Mouse (Mus musculus): ENCODE data around the gene Dpm3. TPM values are rescaled to one million over a fixed set of nuclear protein-coding genes. Genes with fewer than 3 reads are reported as not detected.

The Dpm3 gene
- polyA plus RNA-seq, 1 experiment = 222 TPM

DNA sequence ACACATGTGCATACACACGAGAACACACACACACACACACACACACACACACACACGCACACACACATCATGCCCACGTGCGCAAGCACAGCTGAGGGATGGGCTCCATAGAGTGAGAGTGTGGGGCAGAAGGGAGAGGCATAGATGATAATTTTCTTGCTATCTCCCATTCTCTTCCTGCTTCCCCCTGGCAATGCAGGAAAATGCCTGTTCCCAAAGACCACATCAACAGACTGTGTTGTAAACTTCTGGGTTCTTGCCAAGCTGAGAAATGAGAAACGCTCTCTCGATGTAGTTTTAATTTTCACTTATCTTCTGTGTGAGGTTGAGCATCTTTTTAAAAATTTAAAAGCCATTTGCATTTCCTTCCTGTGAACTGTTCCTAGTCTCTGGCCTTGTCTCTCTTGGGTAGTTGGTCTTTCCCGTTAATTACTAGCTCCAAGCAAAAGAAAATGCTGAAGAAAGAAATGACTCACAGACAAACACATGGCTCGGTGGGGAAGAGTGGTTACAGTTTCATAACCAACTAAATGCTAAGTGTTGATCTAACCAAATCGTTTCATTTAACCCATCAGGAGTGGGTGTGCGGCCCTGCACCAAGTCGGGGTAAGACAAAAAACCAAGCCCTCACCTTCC, 37.7 kb downstream of the Dpm3 start:
- Histone ChIP-seq H3K4me3 (no peak overlapping the region), H3K79me2 (ENCODE audit: control insufficient read depth, insufficient read depth) (no peaks in the 10 kb centered on the region), H3K36me3 (ENCODE audit: control insufficient read depth, insufficient read depth) (no peaks in the 10 kb centered on the region), H3K27me3 (ENCODE audit: control insufficient read depth, insufficient read depth, insufficient read length) (no peaks in the 10 kb centered on the region), H3ac (ENCODE audit: control insufficient read depth, insufficient read length) (no peak overlapping the region), H3K4me2 (ENCODE audit: low read depth) (no peak overlapping the region)
- TF ChIP-seq MYOG (IDR thresholded peaks at IDR 0.05; ENCODE audit: control insufficient read depth in 1 of 3, insufficient read depth in 1 of 3, insufficient read length in 2 of 3, low read depth in 2 of 3) = no peak
- no peak for TF ChIP-seq REST (IDR thresholded peaks at IDR 0.05; ENCODE audit: insufficient read depth, insufficient read length)
- TF ChIP-seq TCF3 (IDR thresholded peaks at IDR 0.05; ENCODE audit: insufficient read length, low read depth) = no peak
- no peak for TF ChIP-seq SRF (IDR thresholded peaks at IDR 0.05; ENCODE audit: control insufficient read depth, insufficient read length, low read depth)
- TF ChIP-seq CEBPB (IDR thresholded peaks at IDR 0.05; ENCODE audit: insufficient read depth, poor library complexity, severe bottlenecking) = no peak
- no peak for TF ChIP-seq USF1 (IDR thresholded peaks at IDR 0.05; ENCODE audit: low read depth)
- TF ChIP-seq MYOD1 (IDR thresholded peaks at IDR 0.05; ENCODE audit: control insufficient read depth in 1 of 3, insufficient read length in 2 of 3, low read depth in 2 of 3) = no peak
- no peak for TF ChIP-seq POLR2AphosphoS2 (IDR thresholded peaks at IDR 0.05; ENCODE audit: insufficient read length, low read depth)
- TF ChIP-seq E2F4 (IDR thresholded peaks at IDR 0.05; ENCODE audit: insufficient read depth) = no peak
- no peak for TF ChIP-seq MAX (IDR thresholded peaks at IDR 0.05; ENCODE audit: low read depth)
- no peak for TF ChIP-seq TCF12 (IDR thresholded peaks at IDR 0.05; ENCODE audit: insufficient read depth, poor library complexity, severe bottlenecking)
- no peak for TF ChIP-seq POLR2A (IDR thresholded peaks at IDR 0.05; ENCODE audit: insufficient read length, low read depth)

- TF ChIP-seq MAX (IDR thresholded peaks at IDR 0.05; ENCODE audit: low read depth) (no peak), TCF3 (IDR thresholded peaks at IDR 0.05; ENCODE audit: insufficient read length, low read depth) (no peak), MYOD1 (IDR thresholded peaks at IDR 0.05; ENCODE audit: control insufficient read depth in 1 of 3, insufficient read length in 2 of 3, low read depth in 2 of 3) (no peak), USF1 (IDR thresholded peaks at IDR 0.05; ENCODE audit: low read depth) (no peak), TCF12 (IDR thresholded peaks at IDR 0.05; ENCODE audit: insufficient read depth, poor library complexity, severe bottlenecking) (no peak), CEBPB (IDR thresholded peaks at IDR 0.05; ENCODE audit: insufficient read depth, poor library complexity, severe bottlenecking) (no peak), REST (IDR thresholded peaks at IDR 0.05; ENCODE audit: insufficient read depth, insufficient read length) (no peak), POLR2A (IDR thresholded peaks at IDR 0.05; ENCODE audit: insufficient read length, low read depth) (no peak), SRF (IDR thresholded peaks at IDR 0.05; ENCODE audit: control insufficient read depth, insufficient read length, low read depth) (no peak), POLR2AphosphoS2 (IDR thresholded peaks at IDR 0.05; ENCODE audit: insufficient read length, low read depth) (no peak), MYOG (IDR thresholded peaks at IDR 0.05; ENCODE audit: control insufficient read depth in 1 of 3, insufficient read depth in 1 of 3, insufficient read length in 2 of 3, low read depth in 2 of 3) (no peak), E2F4 (IDR thresholded peaks at IDR 0.05; ENCODE audit: insufficient read depth) (no peak)
- Histone ChIP-seq H3K4me3 (no peak overlapping the region), H3K4me2 (ENCODE audit: low read depth) (no peak overlapping the region), H3ac (ENCODE audit: control insufficient read depth, insufficient read length) (no peak overlapping the region), H3K27me3 (ENCODE audit: control insufficient read depth, insufficient read depth, insufficient read length) (no peaks in the 10 kb centered on the region), H3K79me2 (ENCODE audit: control insufficient read depth, insufficient read depth) (no peaks in the 10 kb centered on the region), H3K36me3 (ENCODE audit: control insufficient read depth, insufficient read depth) (no peaks in the 10 kb centered on the region)
Measured at GRCm38 (mm10) chr3:89298908-89299307, 39.8 kb downstream of the Dpm3 start.

DNA sequence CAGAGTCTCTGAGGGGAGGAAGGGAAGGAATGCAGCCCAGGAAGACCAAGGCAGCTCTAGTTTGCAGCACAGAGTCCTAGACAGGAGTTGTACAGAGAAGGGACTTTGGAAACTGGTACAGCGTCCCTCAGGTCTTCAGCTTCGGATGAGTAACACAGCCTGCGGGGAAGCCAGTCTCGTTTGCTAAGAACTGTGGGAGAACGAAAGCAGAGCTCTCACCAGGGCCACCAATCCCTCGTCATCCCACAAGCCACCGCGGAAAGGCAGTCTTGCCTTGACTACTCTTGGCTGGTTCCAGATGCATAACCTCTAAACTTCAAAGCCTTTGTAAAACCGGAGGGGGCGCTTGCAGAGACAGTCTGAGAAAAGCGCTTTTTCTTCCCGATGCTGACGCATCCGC, 40.3 kb downstream of the Dpm3 start:
- Histone ChIP-seq H3K27me3 (ENCODE audit: control insufficient read depth, insufficient read depth, insufficient read length) (no peaks in the 10 kb centered on the region), H3K79me2 (ENCODE audit: control insufficient read depth, insufficient read depth) (no peaks in the 10 kb centered on the region), H3K4me3 (no peak overlapping the region), H3K4me2 (ENCODE audit: low read depth) (peak overlapping the region; percentile 78), H3ac (ENCODE audit: control insufficient read depth, insufficient read length) (no peak overlapping the region), H3K36me3 (ENCODE audit: control insufficient read depth, insufficient read depth) (no peaks in the 10 kb centered on the region)
- no peak for TF ChIP-seq CEBPB (IDR thresholded peaks at IDR 0.05; ENCODE audit: insufficient read depth, poor library complexity, severe bottlenecking)

- TF ChIP-seq USF1 (IDR thresholded peaks at IDR 0.05; ENCODE audit: low read depth) (no peak), REST (IDR thresholded peaks at IDR 0.05; ENCODE audit: insufficient read depth, insufficient read length) (no peak), SRF (IDR thresholded peaks at IDR 0.05; ENCODE audit: control insufficient read depth, insufficient read length, low read depth) (no peak), POLR2AphosphoS2 (IDR thresholded peaks at IDR 0.05; ENCODE audit: insufficient read length, low read depth) (no peak), TCF12 (IDR thresholded peaks at IDR 0.05; ENCODE audit: insufficient read depth, poor library complexity, severe bottlenecking) (no peak), E2F4 (IDR thresholded peaks at IDR 0.05; ENCODE audit: insufficient read depth) (no peak)
- H3K79me2 ChIP-seq (ENCODE audit: control insufficient read depth, insufficient read depth) = no peaks in the 10 kb centered on the region
- H3K36me3 ChIP-seq (ENCODE audit: control insufficient read depth, insufficient read depth) = no peaks in the 10 kb centered on the region
- H3K4me2 ChIP-seq (ENCODE audit: low read depth) = peak overlapping the region; percentile 78
- peaks cover 2% of the 10 kb centered on the region for H3K27me3 ChIP-seq (ENCODE audit: control insufficient read depth, insufficient read depth, insufficient read length)
- H3K4me3 ChIP-seq = no peak overlapping the region
- H3ac ChIP-seq (ENCODE audit: control insufficient read depth, insufficient read length) = no peak overlapping the region
Measured at GRCm38 (mm10) chr3:89300071-89300470, 40.9 kb downstream of the Dpm3 start.

DNA sequence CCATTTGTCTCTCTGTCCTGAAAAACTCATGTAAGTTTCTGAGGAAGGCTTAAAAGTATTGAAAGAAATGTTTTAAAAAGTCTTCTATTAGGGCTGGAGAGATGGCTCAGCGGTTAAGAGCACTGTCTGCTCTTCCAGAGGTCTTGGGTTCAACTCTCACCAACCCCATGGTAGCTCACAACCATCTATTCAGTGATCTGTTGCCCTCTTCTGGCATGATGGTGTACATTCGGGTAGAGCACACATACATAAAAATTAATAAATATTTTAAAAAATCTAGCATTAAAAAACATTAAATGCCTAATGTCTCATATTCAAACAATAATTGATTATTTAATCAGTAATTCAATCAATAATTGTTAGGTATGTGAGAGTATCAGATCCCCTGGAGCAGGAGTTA, 41.4 kb downstream of the Dpm3 start:
- H3K4me2 ChIP-seq (ENCODE audit: low read depth) = no peak overlapping the region
- H3K79me2 ChIP-seq (ENCODE audit: control insufficient read depth, insufficient read depth) = no peaks in the 10 kb centered on the region
- H3K36me3 ChIP-seq (ENCODE audit: control insufficient read depth, insufficient read depth) = no peaks in the 10 kb centered on the region
- TF ChIP-seq TCF12 (IDR thresholded peaks at IDR 0.05; ENCODE audit: insufficient read depth, poor library complexity, severe bottlenecking) = no peak
- TF ChIP-seq POLR2AphosphoS2 (IDR thresholded peaks at IDR 0.05; ENCODE audit: insufficient read length, low read depth) = no peak
- TF ChIP-seq E2F4 (IDR thresholded peaks at IDR 0.05; ENCODE audit: insufficient read depth) = no peak
- no peak for TF ChIP-seq MYOD1 (IDR thresholded peaks at IDR 0.05; ENCODE audit: control insufficient read depth in 1 of 3, insufficient read length in 2 of 3, low read depth in 2 of 3)
- no peak for TF ChIP-seq SRF (IDR thresholded peaks at IDR 0.05; ENCODE audit: control insufficient read depth, insufficient read length, low read depth)
- TF ChIP-seq POLR2A (IDR thresholded peaks at IDR 0.05; ENCODE audit: insufficient read length, low read depth) = no peak
- TF ChIP-seq REST (IDR thresholded peaks at IDR 0.05; ENCODE audit: insufficient read depth, insufficient read length) = no peak
- H3K4me3 ChIP-seq = no peak overlapping the region
- H3K27me3 ChIP-seq (ENCODE audit: control insufficient read depth, insufficient read depth, insufficient read length) = peaks cover 3% of the 10 kb centered on the region
- H3ac ChIP-seq (ENCODE audit: control insufficient read depth, insufficient read length) = no peak overlapping the region
